Mouse (Mus musculus) cerebellum, adult 11-12 months (tissue): ENCODE results near the gene C8b.

Experiments
- DNase-seq: peaks from one replicate; pipeline ENCODE4 v3.0.0; 2022

The C8b gene

GRCm38 (mm10) chr4:104813617-104814016, 47.5 kb downstream of the C8b start:
- DNase-seq = no peak

GRCm38 (mm10) chr4:104816519-104817232, 50.6 kb downstream of the C8b start:
- DNase-seq = no peak

DNA sequence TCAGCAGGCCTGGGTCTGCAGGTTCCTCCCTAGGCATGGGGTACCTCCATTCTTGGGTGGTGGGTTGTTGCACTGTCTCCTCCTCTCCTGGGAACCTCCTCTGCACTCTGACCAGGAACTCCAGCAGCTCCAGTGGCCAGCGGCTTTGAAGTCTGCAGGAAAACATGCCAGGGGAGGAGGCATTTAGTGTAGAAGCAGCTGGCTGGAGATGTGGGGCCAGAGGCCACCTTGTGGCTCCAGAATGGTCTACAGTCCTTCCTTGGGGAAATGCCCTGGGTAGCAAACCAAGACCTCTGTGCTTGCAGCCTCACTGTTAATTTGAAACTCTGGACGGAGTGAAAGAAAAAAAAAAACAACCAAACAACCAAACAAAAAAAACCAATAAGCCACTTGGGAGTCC, 51.4 kb downstream of the C8b start:
- DNase-seq = no peak

DNA sequence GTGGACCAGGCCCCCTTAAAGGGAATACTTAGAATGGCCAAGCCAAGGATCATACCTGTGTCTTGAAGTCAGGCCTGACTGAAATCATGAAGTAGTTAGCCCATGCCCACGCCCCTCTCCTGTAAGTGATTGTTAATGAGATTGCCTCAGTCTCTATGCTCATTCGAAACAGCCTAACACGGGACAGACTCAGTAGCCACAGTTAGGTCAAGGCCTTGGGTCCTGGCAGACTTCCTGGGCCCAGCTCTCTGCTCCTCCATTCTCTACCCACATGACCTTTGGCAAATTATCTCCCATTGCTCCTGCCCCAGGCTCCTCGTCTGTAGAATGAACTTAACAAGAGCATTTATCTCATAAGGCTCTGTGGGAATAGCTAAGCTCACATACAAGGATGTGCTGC, 52.9 kb downstream of the C8b start:
- DNase-seq = no peak

GRCm38 (mm10) chr4:104819891-104820290, 53.8 kb downstream of the C8b start:
- DNase-seq = no peak

- DNase-seq = no peak
These were observed 57.5 kb downstream of the C8b start for GRCm38 (mm10) chr4:104823597-104824101.

DNA sequence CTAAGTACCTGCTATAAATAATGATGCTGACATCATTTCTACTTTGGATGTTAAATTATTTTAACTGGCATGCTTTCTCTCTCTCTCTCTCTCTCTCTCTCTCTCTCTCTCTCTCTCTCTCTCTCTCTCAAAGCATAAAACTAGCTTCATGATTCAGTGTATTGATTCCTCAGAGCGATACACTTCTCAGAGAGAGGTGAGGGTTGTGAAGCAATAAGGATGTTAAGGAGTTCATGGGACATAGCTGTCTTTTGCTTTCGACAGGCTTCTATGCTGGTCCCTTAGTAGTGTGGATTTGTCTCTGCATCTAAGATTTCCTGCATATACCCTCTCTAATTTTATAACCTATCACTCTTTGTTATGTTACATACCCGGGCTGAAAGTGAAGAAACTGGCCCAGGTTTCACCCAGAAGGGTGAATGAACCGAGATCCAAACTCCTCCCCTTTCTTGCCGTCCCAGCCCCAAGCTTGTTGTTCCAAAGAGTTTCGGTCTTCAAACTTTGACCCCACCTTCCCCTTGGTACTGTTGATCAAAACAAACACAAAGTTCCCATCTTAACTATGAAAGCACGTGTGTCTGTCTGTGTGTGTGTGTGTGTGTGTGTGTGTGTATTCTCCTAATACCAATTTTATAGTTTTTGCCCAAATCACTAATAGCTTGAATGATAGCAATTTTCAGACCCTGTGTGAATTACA, 58.4 kb downstream of the C8b start:
- no peak for DNase-seq

DNA sequence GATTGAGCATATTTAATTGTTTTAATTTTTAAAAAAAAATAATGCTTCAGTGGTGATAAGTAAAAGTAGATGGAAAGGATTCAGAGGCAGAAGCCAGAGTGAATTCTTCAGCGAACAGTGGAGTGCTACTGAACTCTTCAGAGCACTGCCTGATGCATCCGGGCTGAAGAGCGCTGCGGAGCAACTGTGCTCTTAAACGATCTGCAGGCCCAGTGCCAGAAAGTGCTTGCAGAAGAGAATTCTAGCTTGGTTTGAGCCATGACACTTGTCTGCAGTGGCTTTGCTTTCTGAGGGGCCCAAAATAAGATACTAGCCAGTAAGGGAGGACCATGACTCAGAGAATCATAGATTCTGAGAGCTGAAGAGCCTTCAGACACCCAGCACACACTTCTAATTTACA, 62.8 kb downstream of the C8b start:
- DNase-seq = no peak

GRCm38 (mm10) chr4:104835096-104835495, 69.0 kb downstream of the C8b start:
- no peak for DNase-seq

DNA sequence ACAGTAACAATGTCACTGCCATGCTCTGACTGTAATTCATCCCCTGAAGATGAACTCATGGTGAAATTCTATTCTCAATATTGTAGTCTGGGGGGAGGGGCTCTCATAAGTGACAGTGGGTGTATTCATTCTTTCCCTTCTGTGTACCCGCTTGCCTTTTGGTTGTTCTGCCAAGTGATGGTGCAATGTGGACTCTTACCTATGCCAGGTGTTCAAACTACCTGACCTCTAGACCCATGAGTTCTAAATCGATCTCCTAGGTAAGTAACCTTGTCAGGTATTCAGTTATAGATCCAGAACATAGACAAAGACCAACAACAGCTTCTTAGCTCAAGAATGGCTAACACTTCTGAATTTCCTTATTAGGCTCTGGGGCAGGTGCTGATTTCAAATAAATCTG, 72.2 kb downstream of the C8b start:
- DNase-seq = no peak

DNA sequence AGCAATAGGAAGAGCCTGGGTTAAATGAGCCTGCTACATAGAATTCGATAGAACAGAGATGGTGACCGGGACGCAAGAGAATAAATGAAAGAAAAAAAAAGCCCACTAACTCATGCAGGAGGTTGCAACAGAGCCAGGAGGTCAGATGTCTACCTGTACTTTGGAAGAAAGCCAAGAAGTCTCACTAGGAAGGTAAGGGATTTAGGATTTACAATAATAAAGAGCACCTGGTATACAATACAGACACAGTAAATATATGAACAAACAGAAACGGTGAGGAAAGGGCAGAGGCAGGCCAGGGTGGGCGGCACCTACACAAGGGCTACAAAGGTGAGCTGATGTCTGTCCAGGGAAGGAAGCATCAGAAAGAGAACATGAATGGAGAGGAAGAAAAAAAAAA, 76.1 kb downstream of the C8b start:
- no peak for DNase-seq

GRCm38 (mm10) chr4:104843546-104843945, 77.4 kb downstream of the C8b start:
- no peak for DNase-seq
